Mouse (Mus musculus): ENCODE measurements around the gene 1700056E22Rik.

DNA sequence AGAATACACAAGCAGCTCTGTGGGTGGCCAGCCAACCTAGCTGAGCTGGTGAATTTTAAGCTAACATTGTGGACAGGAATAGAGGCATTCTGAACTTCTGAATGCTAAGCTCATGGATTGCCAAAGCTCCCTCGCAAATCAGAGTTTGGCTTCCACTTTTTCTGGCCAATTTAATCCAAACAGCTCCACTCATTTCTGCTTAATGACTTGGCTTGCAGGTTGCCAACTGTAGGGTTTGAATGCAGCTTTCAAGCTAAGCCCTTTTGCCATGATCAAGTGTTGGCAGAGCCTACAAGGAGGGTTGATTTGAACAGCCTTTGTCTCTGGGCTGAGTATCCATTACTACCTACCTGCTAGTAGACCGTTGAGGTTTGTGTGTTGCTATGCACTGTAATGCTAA, 31.6 kb downstream of the 1700056E22Rik start:
- TF ChIP-seq CTCF (IDR thresholded peaks at IDR 0.05; ENCODE audit: low read depth, low read length) = no peak
- no peak for TF ChIP-seq TAL1 (conservative IDR thresholded peaks at IDR 0.05; ENCODE audit: low read depth, low read length)
- TF ChIP-seq POLR2AphosphoS5 (IDR thresholded peaks at IDR 0.05; ENCODE audit: insufficient replicate concordance, low read depth, low read length) = no peak
- TF ChIP-seq GATA1 (IDR thresholded peaks at IDR 0.05; ENCODE audit: borderline replicate concordance, low read length) = no peak
- TF ChIP-seq GATA2 (IDR thresholded peaks at IDR 0.05; ENCODE audit: borderline replicate concordance, low read depth, low read length) = no peak
